Mouse (Mus musculus): ENCODE data around the gene Fhod1.

GRCm38 (mm10) chr8:105345061-105345975, 2.4 kb downstream of the Fhod1 start:
- no peak for TF ChIP-seq POLR2A (IDR thresholded peaks at IDR 0.05; ENCODE audit: extremely low read depth, insufficient read depth, low read length)
- no peak for TF ChIP-seq CTCF (IDR thresholded peaks at IDR 0.05; ENCODE audit: low read depth, low read length)

Data from liver, adult 2 months (tissue).